ENCODE assay signal across 14 mouse cellular contexts in genomic region chr2:167007001-167007491, GRCm38 (mm10). TPM values are rescaled to one million over a fixed set of nuclear protein-coding genes. Genes with fewer than 3 reads are reported as not detected.
A peak's percentile ranks its signal among the peaks of the same experiment; 100 is the strongest.
DNase-seq lines count a peak whose midpoint lies in the region; ATAC-seq and TF ChIP-seq lines count a peak whose summit lies in the region.
"Had no signal": no experiment of that assay in that cellular context is flagged by ENCODE, and none has a peak within 500 bp of the region (broad histone marks: within the 10 kb centered on the region; RNA-seq: fewer than 3 reads in every experiment).

No protein-coding gene starts in this region.

- no peak overlapping the region for H3K27ac ChIP-seq in midbrain, postnatal 0 days (ENCODE audit: low read depth, low read length)
- H3K27ac ChIP-seq in midbrain, embryonic 13.5 days, result no peak overlapping the region
- H3K27ac ChIP-seq: forebrain, embryonic 13.5 days; layer of hippocampus, adult 2 months had no signal

- H3K9me3 ChIP-seq in midbrain, postnatal 0 days (ENCODE audit: low read length), result no peaks in the 10 kb centered on the region
- no peaks in the 10 kb centered on the region for H3K9me3 ChIP-seq in midbrain, embryonic 13.5 days
- H3K9me3 ChIP-seq: forebrain, embryonic 13.5 days had no signal

- H3K36me3 ChIP-seq in midbrain, postnatal 0 days (ENCODE audit: insufficient read depth, low read length), result no peaks in the 10 kb centered on the region
- no peaks in the 10 kb centered on the region for H3K36me3 ChIP-seq in midbrain, embryonic 13.5 days

- intact Hi-C loops in gastrocnemius, postnatal 14 days (cut with DNase I; ENCODE audit: low total_unique reads), result no loop called here

- peak; percentile 42 for DNase-seq in midbrain, postnatal 0 days (ENCODE audit: low spot score)
- DNase-seq in cerebellum, adult 11 months, result peak; percentile 59
- DNase-seq in cerebellum, postnatal 14 days, result peak; percentile 77 to 78
- DNase-seq in lung, postnatal 10 days, result no peak
- DNase-seq in gastrocnemius, postnatal 14 days, result no peak
- no peak for DNase-seq in frontal cortex, postnatal 14 days (ENCODE audit: low spot score in 2 of 2)
- DNase-seq: adrenal gland, postnatal 36 days; heart, adult 18-20 months; liver; thymus, adult 18-20 months had no signal

- H3K27me3 ChIP-seq in midbrain, postnatal 0 days (ENCODE audit: insufficient read depth, low read length), result no peaks in the 10 kb centered on the region
- H3K27me3 ChIP-seq in midbrain, embryonic 13.5 days, result no peaks in the 10 kb centered on the region

- no peak overlapping the region for H3K4me3 ChIP-seq in midbrain, postnatal 0 days (ENCODE audit: low read depth, low read length)
- H3K4me3 ChIP-seq in midbrain, embryonic 13.5 days (replicated peaks), result no peak overlapping the region
- H3K4me3 ChIP-seq: forebrain, embryonic 13.5 days; layer of hippocampus, adult 2 months had no signal

- no peak for TF ChIP-seq CTCF in midbrain, postnatal 0 days (IDR thresholded peaks at IDR 0.05)

- H3K4me2 ChIP-seq in midbrain, postnatal 0 days (ENCODE audit: low read depth, low read length, poor library complexity, severe bottlenecking), result no peak overlapping the region
- no peak overlapping the region for H3K4me2 ChIP-seq in midbrain, embryonic 13.5 days (replicated peaks)
- H3K4me2 ChIP-seq: forebrain, embryonic 13.5 days had no signal

- 75% methylated on average over 13 of the region's 13 CpGs for WGBS in midbrain, postnatal 0 days
- WGBS in midbrain, embryonic 13.5 days, result 79% methylated on average over 13 of the region's 13 CpGs

- ATAC-seq in midbrain, postnatal 0 days (ENCODE audit: low FRiP score), result no peak
- no peak for ATAC-seq in midbrain, embryonic 13.5 days
- ATAC-seq: CD4-positive, CD25-positive, alpha-beta regulatory T cell, adult 4 months; forebrain, embryonic 13.5 days had no signal

- H3K9ac ChIP-seq in midbrain, postnatal 0 days (replicated peaks; ENCODE audit: low read length, poor library complexity, severe bottlenecking), result no peak overlapping the region
- H3K9ac ChIP-seq in midbrain, embryonic 13.5 days (replicated peaks), result no peak overlapping the region
- H3K9ac ChIP-seq: forebrain, embryonic 13.5 days had no signal

- H3K4me1 ChIP-seq in midbrain, postnatal 0 days (ENCODE audit: insufficient read depth, low read length), result no peaks in the 10 kb centered on the region
- H3K4me1 ChIP-seq in midbrain, embryonic 13.5 days (replicated peaks), result no peaks in the 10 kb centered on the region
- H3K4me1 ChIP-seq: forebrain, embryonic 13.5 days had no signal

RNA-seq across cellular contexts. Expression of gene Ddx27, which starts 7.9 kb away (rescaled TPM):
- total RNA-seq in midbrain, postnatal 0 days (2014; rRNA removed), result 29.5 and 34.0 TPM in 2 replicates
- 38.2 and 38.6 TPM in 2 replicates for polyA plus RNA-seq in midbrain, postnatal 0 days (2015; fragmentation: Nextera tagmentation; extraction: Ambion mirVana)
- polyA plus RNA-seq in midbrain, embryonic 13.5 days (2015; fragmentation: Nextera tagmentation; extraction: Ambion mirVana), result 40.3 TPM in 2 replicates
- 1 to 10 TPM; 6.8 to 8.0 TPM for total RNA-seq in gastrocnemius, postnatal 14 days (2021)

RNA-seq across cellular contexts. Expression of gene Stau1, which starts 10.9 kb away (rescaled TPM):
- 35.3 and 41.4 TPM in 2 replicates for total RNA-seq in midbrain, postnatal 0 days (2014; rRNA removed)
- polyA plus RNA-seq in midbrain, postnatal 0 days (2015; fragmentation: Nextera tagmentation; extraction: Ambion mirVana), result 88.5 and 96.8 TPM in 2 replicates
- 119 and 121 TPM in 2 replicates for polyA plus RNA-seq in midbrain, embryonic 13.5 days (2015; fragmentation: Nextera tagmentation; extraction: Ambion mirVana)
- total RNA-seq in gastrocnemius, postnatal 14 days (2021), result 10 to 100 TPM; 40.0 to 41.7 TPM

RNA-seq across cellular contexts. Expression of gene Znfx1, which starts 55.8 kb away (rescaled TPM):
- 28.4 and 32.2 TPM in 2 replicates for total RNA-seq in midbrain, postnatal 0 days (2014; rRNA removed)
- 4.7 and 6.0 TPM in 2 replicates for polyA plus RNA-seq in midbrain, postnatal 0 days (2015; fragmentation: Nextera tagmentation; extraction: Ambion mirVana)
- polyA plus RNA-seq in midbrain, embryonic 13.5 days (2015; fragmentation: Nextera tagmentation; extraction: Ambion mirVana), result 6.0 and 7.8 TPM in 2 replicates
- 10 to 100 TPM; 14.5 to 14.8 TPM for total RNA-seq in gastrocnemius, postnatal 14 days (2021)

Comparison
In these comparisons a context has a peak if more than half of its experiments do, and no peak if none do; other contexts are left out.
1. DNase-seq: peak in midbrain, postnatal 0 days (single experiment), cerebellum, adult 11 months (single experiment) and cerebellum, postnatal 14 days (2 of 2); none in lung, postnatal 10 days (single experiment), gastrocnemius, postnatal 14 days (single experiment) and frontal cortex, postnatal 14 days (0 of 2).